Mouse (Mus musculus) heart, embryonic 15.5 days (tissue): Measurements from ENCODE around the gene Rpp21. TPM values are rescaled to one million over a fixed set of nuclear protein-coding genes. Genes with fewer than 3 reads are reported as not detected.

Experiments used
- polyA plus RNA-seq: library from polyadenylated mRNA; unstranded; fragments of >200 nt; fragmentation: Nextera tagmentation; extraction: Ambion mirVana; gene quantifications from 2 replicates; pipeline ENCODE4 v1.2.1, GENCODE M21; 2015

Rpp21 gene
- polyA plus RNA-seq, 1 experiment from 2014 or later: 78.8 TPM

Other genes with a start within 250 kb of the Rpp21 start
- 1.3 and 2.7 TPM in 2 replicates for gene H2-T24, start 237.5 kb downstream of the Rpp21 start, polyA plus RNA-seq
- 4.7 and 11.6 TPM in 2 replicates for gene H2-T23, start 225.2 kb downstream of the Rpp21 start, polyA plus RNA-seq
- gene H2-T22, start 215.3 kb downstream of the Rpp21 start, polyA plus RNA-seq: 7.0 and 12.0 TPM in 2 replicates
- gene Gm6034, start 215.1 kb downstream of the Rpp21 start, polyA plus RNA-seq: not detected in 2 replicates
- gene Gm11127, start 199.7 kb downstream of the Rpp21 start, polyA plus RNA-seq: 0.13 TPM in 1 of 2 replicates, not detected in the other
- gene Gm19684, start 136.4 kb downstream of the Rpp21 start, polyA plus RNA-seq: not detected in 2 replicates
- gene Gm7030, start 128.6 kb downstream of the Rpp21 start, polyA plus RNA-seq: not detected in 2 replicates
- gene Gm8909, start 89.5 kb downstream of the Rpp21 start, polyA plus RNA-seq: 0.84 and 1.8 TPM in 2 replicates
- gene H2-T3, start 67.8 kb downstream of the Rpp21 start, polyA plus RNA-seq: 0.36 TPM in 1 of 2 replicates, not detected in the other
- 9.1 and 11.1 TPM in 2 replicates for gene Trim39, start 14.2 kb upstream of the Rpp21 start, polyA plus RNA-seq
- not detected in 2 replicates for gene H2-M10.2, start 28.4 kb upstream of the Rpp21 start, polyA plus RNA-seq
- gene H2-M10.1, start 68.1 kb upstream of the Rpp21 start, polyA plus RNA-seq: not detected in 2 replicates
- not detected in 2 replicates for gene H2-M10.3, start 110.3 kb upstream of the Rpp21 start, polyA plus RNA-seq
- gene H2-M10.4, start 204.3 kb upstream of the Rpp21 start, polyA plus RNA-seq: not detected in 2 replicates